ENCODE assay signal across 1 mouse cellular context in the genomic region with DNA sequence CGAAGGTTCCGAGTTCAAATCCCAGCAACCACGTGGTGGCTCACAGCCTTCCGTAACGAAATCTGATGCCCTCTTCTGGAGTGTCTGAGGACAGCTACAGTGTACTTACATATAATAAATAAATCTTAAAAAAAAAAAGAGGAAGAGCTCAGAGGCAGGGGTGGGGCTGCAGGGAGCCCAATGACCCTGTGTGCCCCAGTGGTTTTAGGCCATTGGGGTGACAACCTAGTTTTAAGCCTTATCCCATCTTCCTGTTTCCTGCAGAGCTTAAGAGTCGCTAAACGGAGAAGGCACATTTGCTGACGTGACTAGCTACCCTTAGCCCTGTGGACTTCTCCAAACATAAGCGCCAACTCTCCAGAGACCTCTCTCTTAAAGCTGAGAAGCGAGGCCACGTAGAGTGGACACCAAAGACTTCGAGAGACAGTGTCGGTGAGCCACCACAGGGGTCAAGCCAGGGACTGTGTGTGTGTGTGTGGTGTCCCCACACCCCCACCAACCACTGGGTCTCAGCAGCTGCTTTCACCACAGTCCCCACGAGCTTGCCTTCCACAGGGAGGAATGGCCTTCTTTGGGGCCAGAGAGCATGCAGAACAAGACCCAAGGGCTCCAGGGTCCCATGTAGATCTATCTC.
TF ChIP-seq lines count a peak whose summit lies in the region.

No protein-coding gene starts in this region.

TF ChIP-seq in MEL, 35 proteins besides CTCF, POLR2A, EP300 and RAD21 (continued from another document):
- TF ChIP-seq MEF2A (IDR thresholded peaks at IDR 0.05; ENCODE audit: extremely low read depth, insufficient replicate concordance, low read depth, low read length, poor library complexity, severe bottlenecking) = no peak
- no peak for TF ChIP-seq E2F4 (IDR thresholded peaks at IDR 0.05; ENCODE audit: borderline replicate concordance, low read depth, low read length)
- TF ChIP-seq JUND (IDR thresholded peaks at IDR 0.05; ENCODE audit: low read depth, low read length) = no peak
- no peak for TF ChIP-seq USF1 (IDR thresholded peaks at IDR 0.05; ENCODE audit: low read depth, low read length)
- TF ChIP-seq ZC3H11A (IDR thresholded peaks at IDR 0.05; ENCODE audit: low read depth, low read length) = no peak
- TF ChIP-seq RCOR1 (IDR thresholded peaks at IDR 0.05; ENCODE audit: low read depth, low read length) = peak; percentile 50; the same call in 1 of the 2 replicates
- no peak for TF ChIP-seq UBTF (IDR thresholded peaks at IDR 0.05; ENCODE audit: borderline replicate concordance, insufficient read depth, low read depth, low read length)
- no peak for TF ChIP-seq MAX (IDR thresholded peaks at IDR 0.05; ENCODE audit: low read length)
- no peak for TF ChIP-seq CHD1 (IDR thresholded peaks at IDR 0.05; ENCODE audit: low read depth, low read length)
- no peak for TF ChIP-seq BHLHE40 (IDR thresholded peaks at IDR 0.05; ENCODE audit: borderline replicate concordance, low read depth, low read length)
- TF ChIP-seq ZKSCAN1 (IDR thresholded peaks at IDR 0.05; ENCODE audit: low read depth, low read length) = no peak
- TF ChIP-seq MXI1 (IDR thresholded peaks at IDR 0.05; ENCODE audit: low read depth, low read length) = peak; percentile 38; the same call in 1 of the 2 replicates
- peak; percentile 86 for TF ChIP-seq ZNF384 (IDR thresholded peaks at IDR 0.05; ENCODE audit: low read depth, low read length)
- TF ChIP-seq USF2 (IDR thresholded peaks at IDR 0.05; ENCODE audit: borderline replicate concordance in 1 of 2, insufficient read depth in 1 of 2, low read depth in 1 of 2, low read length in 2 of 2) = no peak
- no peak for TF ChIP-seq TCF12 (IDR thresholded peaks at IDR 0.05; ENCODE audit: low read depth, low read length)
- no peak for TF ChIP-seq NRF1 (IDR thresholded peaks at IDR 0.05; ENCODE audit: insufficient read depth, low read depth, low read length, poor library complexity, severe bottlenecking)
- no peak for TF ChIP-seq GABPA (IDR thresholded peaks at IDR 0.05; ENCODE audit: low read depth, low read length)
- no peak; the same call in 1 of the 2 replicates for TF ChIP-seq ETS1 (IDR thresholded peaks at IDR 0.05; ENCODE audit: low read depth, low read length)
- no peak for TF ChIP-seq POLR2AphosphoS2 (IDR thresholded peaks at IDR 0.05; ENCODE audit: low read length)
- TF ChIP-seq TAL1 (IDR thresholded peaks at IDR 0.05; ENCODE audit: low read length) = no peak
- TF ChIP-seq MAFK (IDR thresholded peaks at IDR 0.05; ENCODE audit: borderline replicate concordance, low read depth, low read length) = no peak
- TF ChIP-seq NELFE (IDR thresholded peaks at IDR 0.05; ENCODE audit: low read depth, low read length) = no peak
- TF ChIP-seq MYC (IDR thresholded peaks at IDR 0.05; ENCODE audit: low read depth, low read length) = no peak
